Mouse (Mus musculus): ENCODE measurements around the gene Kcnk3. TPM values are rescaled to one million over a fixed set of nuclear protein-coding genes. Genes with fewer than 3 reads are reported as not detected.

Gene Kcnk3
- polyA plus RNA-seq, 1 experiment: not detected

GRCm38 (mm10) chr5:30630401-30630800, 42.4 kb downstream of the Kcnk3 start:
- Histone ChIP-seq H3K4me1 (ENCODE audit: control insufficient read depth) (no peaks in the 10 kb centered on the region), H3K9me3 (ENCODE audit: control insufficient read depth, low read length) (no peaks in the 10 kb centered on the region), H3K36me3 (ENCODE audit: control insufficient read depth) (no peaks in the 10 kb centered on the region), H3K27me3 (ENCODE audit: control insufficient read depth) (peaks cover 2% of the 10 kb centered on the region; the same call in 1 of the 2 replicates), H3K4me3 (replicated peaks) (no peak overlapping the region)
- TF ChIP-seq TAL1 (IDR thresholded peaks at IDR 0.05; ENCODE audit: low read length) (no peak), GATA1 (IDR thresholded peaks at IDR 0.05; ENCODE audit: low read length) (no peak)

- no peak overlapping the region for H3K4me3 ChIP-seq (replicated peaks)
- no peaks in the 10 kb centered on the region for H3K4me1 ChIP-seq (ENCODE audit: control insufficient read depth)
- no peaks in the 10 kb centered on the region for H3K9me3 ChIP-seq (ENCODE audit: control insufficient read depth, low read length)
- no peaks in the 10 kb centered on the region for H3K36me3 ChIP-seq (ENCODE audit: control insufficient read depth)
- 0 out of 2 replicates have a peak, but pooled peaks cover 2% of the 10 kb centered on the region for H3K27me3 ChIP-seq (ENCODE audit: control insufficient read depth)
- TF ChIP-seq GATA1 (IDR thresholded peaks at IDR 0.05; ENCODE audit: low read length): no peak
- TF ChIP-seq TAL1 (IDR thresholded peaks at IDR 0.05; ENCODE audit: low read length): no peak
These were observed 44.2 kb downstream of the Kcnk3 start for GRCm38 (mm10) chr5:30632134-30632533.

GRCm38 (mm10) chr5:30636994-30637393, 49.0 kb downstream of the Kcnk3 start:
- Histone ChIP-seq H3K9me3 (ENCODE audit: control insufficient read depth, low read length) (no peaks in the 10 kb centered on the region), H3K4me3 (replicated peaks) (no peak overlapping the region), H3K27me3 (ENCODE audit: control insufficient read depth) (peaks cover 4% of the 10 kb centered on the region), H3K4me1 (ENCODE audit: control insufficient read depth) (peaks cover 3% of the 10 kb centered on the region), H3K36me3 (ENCODE audit: control insufficient read depth) (no peaks in the 10 kb centered on the region)
- TF ChIP-seq GATA1 (IDR thresholded peaks at IDR 0.05; ENCODE audit: low read length): no peak
- no peak for TF ChIP-seq TAL1 (IDR thresholded peaks at IDR 0.05; ENCODE audit: low read length)

GRCm38 (mm10) chr5:30638041-30638440, 50.1 kb downstream of the Kcnk3 start:
- TF ChIP-seq GATA1 (IDR thresholded peaks at IDR 0.05; ENCODE audit: low read length) (no peak), TAL1 (IDR thresholded peaks at IDR 0.05; ENCODE audit: low read length) (no peak)
- H3K36me3 ChIP-seq (ENCODE audit: control insufficient read depth): no peaks in the 10 kb centered on the region
- H3K9me3 ChIP-seq (ENCODE audit: control insufficient read depth, low read length): no peaks in the 10 kb centered on the region
- H3K4me1 ChIP-seq (ENCODE audit: control insufficient read depth): peaks cover 3% of the 10 kb centered on the region
- H3K27me3 ChIP-seq (ENCODE audit: control insufficient read depth): peaks cover 8% of the 10 kb centered on the region
- H3K4me3 ChIP-seq (replicated peaks): no peak overlapping the region

- Histone ChIP-seq H3K4me3 (replicated peaks) (no peak overlapping the region), H3K9me3 (ENCODE audit: control insufficient read depth, low read length) (no peaks in the 10 kb centered on the region), H3K36me3 (ENCODE audit: control insufficient read depth) (no peaks in the 10 kb centered on the region), H3K4me1 (ENCODE audit: control insufficient read depth) (peaks cover 16% of the 10 kb centered on the region), H3K27me3 (ENCODE audit: control insufficient read depth) (peaks cover 8% of the 10 kb centered on the region)
- TF ChIP-seq GATA1 (IDR thresholded peaks at IDR 0.05; ENCODE audit: low read length): no peak
- no peak for TF ChIP-seq TAL1 (IDR thresholded peaks at IDR 0.05; ENCODE audit: low read length)
These were observed 55.7 kb downstream of the Kcnk3 start for GRCm38 (mm10) chr5:30643477-30644179.

- Histone ChIP-seq H3K4me1 (ENCODE audit: control insufficient read depth) (peaks cover 27% of the 10 kb centered on the region), H3K4me3 (replicated peaks) (no peak overlapping the region), H3K27me3 (ENCODE audit: control insufficient read depth) (peaks cover 5% of the 10 kb centered on the region), H3K36me3 (ENCODE audit: control insufficient read depth) (peaks cover 4% of the 10 kb centered on the region), H3K9me3 (ENCODE audit: control insufficient read depth, low read length) (no peaks in the 10 kb centered on the region)
- TF ChIP-seq GATA1 (IDR thresholded peaks at IDR 0.05; ENCODE audit: low read length) (no peak), TAL1 (IDR thresholded peaks at IDR 0.05; ENCODE audit: low read length) (no peak)
These were observed 58.1 kb downstream of the Kcnk3 start for GRCm38 (mm10) chr5:30646036-30646435.

- no peak for TF ChIP-seq TAL1 (IDR thresholded peaks at IDR 0.05; ENCODE audit: low read length)
- TF ChIP-seq GATA1 (IDR thresholded peaks at IDR 0.05; ENCODE audit: low read length): no peak
- H3K9me3 ChIP-seq (ENCODE audit: control insufficient read depth, low read length): no peaks in the 10 kb centered on the region
- H3K27me3 ChIP-seq (ENCODE audit: control insufficient read depth): peaks cover under 1% of the 10 kb centered on the region
- H3K4me3 ChIP-seq (replicated peaks): peak overlapping the region; percentile 85
- peaks cover 27% of the 10 kb centered on the region for H3K4me1 ChIP-seq (ENCODE audit: control insufficient read depth)
- H3K36me3 ChIP-seq (ENCODE audit: control insufficient read depth): peaks cover 9% of the 10 kb centered on the region
These were observed 59.4 kb downstream of the Kcnk3 start for GRCm38 (mm10) chr5:30647396-30647795.

- peaks cover 27% of the 10 kb centered on the region for H3K4me1 ChIP-seq (ENCODE audit: control insufficient read depth)
These were observed 60.0 kb downstream of the Kcnk3 start, which contains the start of gene Slc35f6 for GRCm38 (mm10) chr5:30647815-30648560. Gene Slc35f6, plus strand, starts transcription at chr5:30647933.

GRCm38 (mm10) chr5:30649558-30649957, 61.6 kb downstream of the Kcnk3 start:
- Histone ChIP-seq H3K4me1 (ENCODE audit: control insufficient read depth) (peaks cover 27% of the 10 kb centered on the region), H3K4me3 (replicated peaks) (no peak overlapping the region), H3K36me3 (ENCODE audit: control insufficient read depth) (peaks cover 25% of the 10 kb centered on the region), H3K27me3 (ENCODE audit: control insufficient read depth) (no peaks in the 10 kb centered on the region), H3K9me3 (ENCODE audit: control insufficient read depth, low read length) (no peaks in the 10 kb centered on the region)
- TF ChIP-seq TAL1 (IDR thresholded peaks at IDR 0.05; ENCODE audit: low read length): no peak
- TF ChIP-seq GATA1 (IDR thresholded peaks at IDR 0.05; ENCODE audit: low read length): no peak

More at GRCm38 (mm10) chr5:30647815-30648560, 60.0 kb downstream of the Kcnk3 start, which contains the start of gene Slc35f6:
- H3K36me3 ChIP-seq (ENCODE audit: control insufficient read depth): peaks cover 14% of the 10 kb centered on the region
- peak within 1 kb of the TSS; percentile 85 for H3K4me3 ChIP-seq (replicated peaks)
- TF ChIP-seq TAL1 (IDR thresholded peaks at IDR 0.05; ENCODE audit: low read length): no peak
- TF ChIP-seq GATA1 (IDR thresholded peaks at IDR 0.05; ENCODE audit: low read length): no peak
- H3K27me3 ChIP-seq (ENCODE audit: control insufficient read depth): no peaks in the 10 kb centered on the region
- no peaks in the 10 kb centered on the region for H3K9me3 ChIP-seq (ENCODE audit: control insufficient read depth, low read length)
